Mouse (Mus musculus) embryonic fibroblast, embryonic 13.5 days (primary cell): ENCODE results near the gene Bad.

ENCODE experiments used
- CTCF ChIP-seq: IDR thresholded peaks from 2 replicates; pipeline ENCODE4 v1.5.1; 2011; ENCODE audit warnings: mild to moderate bottlenecking, control low read depth, low read length, moderate library complexity, borderline replicate concordance; ENCODE audit not compliant: insufficient read depth
- POLR2A ChIP-seq: IDR thresholded peaks from 2 replicates; pipeline ENCODE4 v1.6.1; 2011; ENCODE audit warnings: low read depth, mild to moderate bottlenecking, control low read depth, low read length, moderate library complexity

GRCm38 (mm10) chr19:6973581-6974190 lies 32.0 kb downstream of the Bad start:
- TF ChIP-seq CTCF (no peak), POLR2A (no peak)
